Mouse (Mus musculus) gastrocnemius, postnatal 14 days (tissue): ENCODE data around the gene Vmn1r188. TPM values are rescaled to one million over a fixed set of nuclear protein-coding genes. Genes with fewer than 3 reads are reported as not detected.
"Not testable (repeated sequence)": the region's sequence is repeated elsewhere in the genome, so short reads cannot be mapped to it uniquely, and the experiment has no call there.

ENCODE experiments used
- DNase-seq: peaks from one replicate; pipeline ENCODE4 v3.0.0; 2021; ENCODE audit warnings: mixed read lengths
- intact Hi-C: fragments of 180-260 bp; cut with DNase I; formaldehyde crosslinking; loops from one replicate; pipeline ENCODE4 v1.15.1; 2025; ENCODE audit warnings: low total_unique reads
- long read RNA-seq, 2 experiments: library from polyadenylated mRNA; stranded (forward); transcript quantifications; one replicate each; pipeline ENCODE4 v2.0.0; 2021
- total RNA-seq, 2 experiments: library from RNA; stranded (reverse); gene quantifications; 2 replicates each; pipeline ENCODE4 v1.2.3; 2021

The Vmn1r188 gene
- total RNA-seq, result not detected
- long read RNA-seq, experiment 1, result 0 reads
- long read RNA-seq, experiment 2, result 0 reads

DNA sequence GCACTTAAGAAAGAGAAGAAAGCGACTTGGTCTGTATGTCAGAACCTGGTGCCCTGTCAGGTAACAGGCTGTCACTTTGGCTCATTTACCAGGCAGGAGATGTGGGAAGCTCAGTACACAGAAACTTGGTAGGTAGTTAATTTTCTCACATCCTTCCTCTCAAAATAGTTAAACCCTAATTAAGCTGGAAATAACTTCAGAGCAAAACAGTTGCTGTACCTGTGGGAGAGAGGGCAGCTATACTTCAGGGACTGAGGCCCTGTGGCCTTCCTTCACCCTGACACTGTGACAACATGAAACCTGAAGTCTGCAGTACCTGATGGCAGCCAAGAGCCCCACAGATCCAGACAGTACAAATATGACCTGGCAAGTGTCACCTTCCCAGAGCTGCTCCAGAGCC lies at the start of gene Vmn1r188:
Gene Vmn1r188, plus strand, starts transcription at position 301 of the 400 bp plus-strand sequence.
- intact Hi-C loops, DNase-seq: not testable (repeated sequence)

- intact Hi-C loops, result loop anchor here (10.0 kb wide), 1 partner anchor 210 kb away; no protein-coding TSS in a partner anchor
Measured at GRCm38 (mm10) chr13:22034443-22035266, 49.6 kb upstream of the Vmn1r188 start.

DNA sequence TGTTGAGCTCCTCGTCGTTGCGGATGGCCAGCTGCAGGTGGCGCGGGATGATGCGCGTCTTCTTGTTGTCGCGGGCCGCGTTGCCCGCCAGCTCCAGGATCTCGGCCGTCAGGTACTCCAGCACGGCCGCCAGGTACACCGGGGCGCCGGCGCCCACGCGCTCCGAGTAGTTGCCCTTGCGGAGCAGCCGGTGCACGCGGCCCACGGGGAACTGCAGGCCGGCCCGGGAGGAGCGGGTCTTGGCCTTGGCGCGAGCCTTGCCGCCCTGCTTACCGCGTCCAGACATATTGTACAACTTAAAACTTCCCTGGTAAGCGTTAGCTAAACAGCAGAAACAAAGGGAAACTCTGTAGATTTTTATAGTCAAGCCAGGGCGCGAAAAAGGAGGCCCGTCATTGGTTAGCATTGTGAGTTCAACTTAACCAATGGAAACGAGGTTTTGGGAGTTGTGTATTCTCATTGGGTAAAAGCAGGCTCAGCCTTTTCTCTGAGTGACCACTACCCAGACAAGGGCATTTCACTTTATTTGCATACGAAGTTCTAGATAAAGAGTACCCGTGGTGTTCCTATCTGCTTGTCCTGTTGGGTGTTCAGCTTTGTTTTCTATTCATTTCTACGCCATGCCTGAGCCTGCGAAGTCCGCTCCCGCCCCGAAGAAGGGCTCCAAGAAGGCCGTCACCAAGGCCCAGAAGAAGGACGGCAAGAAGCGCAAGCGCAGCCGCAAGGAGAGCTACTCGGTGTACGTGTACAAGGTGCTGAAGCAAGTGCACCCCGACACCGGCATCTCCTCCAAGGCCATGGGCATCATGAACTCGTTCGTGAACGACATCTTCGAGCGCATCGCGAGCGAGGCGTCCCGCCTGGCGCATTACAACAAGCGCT lies 48.7 kb upstream of the Vmn1r188 start, which contains the start of the genes Hist1h2ah and Hist1h2bk:
Gene Hist1h2ah, minus strand, starts transcription at position 302 of the 882 bp plus-strand sequence.
Gene Hist1h2bk, plus strand, starts transcription at position 604 of the 882 bp plus-strand sequence.
- peak; percentile 63 for DNase-seq

More at GRCm38 (mm10) chr13:22034443-22035266, 49.6 kb upstream of the Vmn1r188 start:
- no peak for DNase-seq

DNA sequence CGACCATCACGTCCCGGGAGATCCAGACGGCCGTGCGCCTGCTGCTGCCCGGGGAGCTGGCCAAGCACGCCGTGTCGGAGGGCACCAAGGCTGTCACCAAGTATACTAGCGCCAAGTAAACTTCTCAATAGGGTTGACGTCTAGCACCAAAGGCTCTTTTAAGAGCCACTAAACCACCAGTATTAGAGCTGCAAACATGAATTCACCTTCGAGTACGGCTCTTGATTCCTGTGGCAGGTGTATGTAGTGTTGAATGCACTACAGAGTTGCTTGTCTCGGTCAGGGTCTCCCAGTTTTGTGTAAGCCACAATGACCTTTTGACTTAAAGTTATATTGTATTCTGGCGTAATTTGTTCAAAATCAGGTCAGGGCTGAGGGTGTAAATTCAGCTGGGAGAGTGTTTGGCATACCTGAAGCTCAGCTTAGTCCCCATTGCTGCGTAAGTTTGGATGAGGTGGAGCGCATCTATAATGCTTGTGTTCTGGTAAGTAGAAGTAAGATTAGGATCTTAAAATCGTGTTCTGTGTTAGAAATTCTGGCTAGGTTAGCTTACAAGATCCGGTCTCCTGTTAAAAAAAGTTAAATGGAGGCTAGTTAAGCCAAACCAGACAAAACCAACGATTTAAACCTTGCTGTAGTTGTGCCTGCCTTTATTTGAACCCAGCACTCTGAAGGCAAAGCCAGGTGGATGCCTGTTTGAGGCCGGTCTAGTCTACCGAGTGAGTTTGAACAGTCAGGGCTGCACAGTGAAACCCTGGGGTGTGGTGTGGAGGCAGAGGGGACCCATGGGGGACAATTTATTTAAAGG lies 47.9 kb upstream of the Vmn1r188 start:
- DNase-seq, result no peak
- intact Hi-C loops, result loop anchor here (10.0 kb wide), 1 partner anchor 212 kb away; no protein-coding TSS in a partner anchor

More for the DNA sequence above, 48.7 kb upstream of the Vmn1r188 start, which contains the start of the genes Hist1h2ah and Hist1h2bk:
- intact Hi-C loops, result loop anchor here (10.0 kb wide), 1 partner anchor 211 kb away; no protein-coding TSS in a partner anchor

GRCm38 (mm10) chr13:22036986-22037385 lies 47.3 kb upstream of the Vmn1r188 start:
- DNase-seq, result no peak
- intact Hi-C loops, result loop anchor here (10.0 kb wide), 1 partner anchor 212 kb away; no protein-coding TSS in a partner anchor

DNA sequence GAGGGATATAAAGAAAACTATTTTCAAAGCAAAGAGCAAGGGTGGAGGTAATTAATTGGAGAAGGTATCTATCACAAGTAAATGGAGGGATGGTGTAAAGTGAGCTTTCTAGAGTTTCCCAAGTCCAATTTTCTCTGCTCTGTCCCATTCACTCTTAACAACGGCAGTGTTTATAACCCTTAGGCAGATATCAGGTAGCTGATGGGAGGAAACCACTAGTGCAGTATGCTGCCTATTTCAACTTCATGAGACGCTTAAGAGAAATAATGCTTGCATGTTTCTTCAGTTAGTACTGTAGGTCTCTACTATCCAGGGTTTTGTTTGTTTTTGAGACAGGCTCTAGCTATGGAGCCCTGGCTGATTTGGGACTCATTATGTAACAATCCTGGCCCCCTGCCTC lies 46.8 kb upstream of the Vmn1r188 start:
- intact Hi-C loops, result loop anchor here (10.0 kb wide), 1 partner anchor 213 kb away; no protein-coding TSS in a partner anchor
- no peak for DNase-seq

- DNase-seq, result no peak
- intact Hi-C loops, result loop anchor here (10.0 kb wide), 1 partner anchor 215 kb away; no protein-coding TSS in a partner anchor
Measured at GRCm38 (mm10) chr13:22039364-22039763, 44.9 kb upstream of the Vmn1r188 start.

- intact Hi-C loops, result loop anchor here (10.0 kb wide), 1 partner anchor 215 kb away; no protein-coding TSS in a partner anchor
Measured at GRCm38 (mm10) chr13:22039951-22040463, 44.2 kb upstream of the Vmn1r188 start.

DNA sequence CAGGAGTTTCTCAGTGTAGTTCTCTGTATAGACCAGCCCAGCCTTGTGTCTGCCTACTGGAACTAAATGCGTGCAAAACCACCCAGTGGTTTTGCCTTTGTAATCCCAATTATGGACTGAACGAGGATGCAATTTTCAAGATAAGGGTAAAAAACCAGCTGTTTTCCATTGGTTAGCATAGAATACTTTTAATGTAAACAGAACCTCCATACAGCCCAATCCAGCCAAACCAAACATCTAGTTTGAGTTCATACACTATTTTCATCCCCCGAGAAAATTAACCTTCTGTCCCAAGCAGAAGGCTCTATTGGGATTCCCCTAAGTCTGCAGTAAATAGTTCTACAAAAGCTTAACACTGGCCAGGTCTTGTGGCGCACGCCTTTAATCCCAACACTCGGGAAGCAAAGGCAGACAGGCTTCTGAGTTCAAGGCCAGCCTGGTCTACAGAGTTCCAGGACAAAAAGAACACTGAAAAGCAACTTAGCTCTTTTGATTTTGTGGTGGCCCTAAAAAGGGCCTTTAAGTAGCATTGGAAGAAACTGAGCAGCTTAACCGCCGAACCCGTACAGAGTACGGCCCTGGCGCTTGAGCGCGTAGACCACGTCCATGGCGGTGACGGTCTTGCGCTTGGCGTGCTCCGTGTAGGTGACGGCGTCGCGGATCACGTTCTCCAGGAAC lies 43.6 kb upstream of the Vmn1r188 start:
- intact Hi-C loops, result no loop called here
- no peak for DNase-seq

More at GRCm38 (mm10) chr13:22039951-22040463, 44.2 kb upstream of the Vmn1r188 start:
- no peak for DNase-seq

- DNase-seq, result peak; percentile 89
- intact Hi-C loops, result not testable (repeated sequence)
Measured at GRCm38 (mm10) chr13:22041142-22041536, 43.1 kb upstream of the Vmn1r188 start, which contains the start of gene Hist1h4i. Gene Hist1h4i, minus strand, starts transcription at chr13:22041362.

DNA sequence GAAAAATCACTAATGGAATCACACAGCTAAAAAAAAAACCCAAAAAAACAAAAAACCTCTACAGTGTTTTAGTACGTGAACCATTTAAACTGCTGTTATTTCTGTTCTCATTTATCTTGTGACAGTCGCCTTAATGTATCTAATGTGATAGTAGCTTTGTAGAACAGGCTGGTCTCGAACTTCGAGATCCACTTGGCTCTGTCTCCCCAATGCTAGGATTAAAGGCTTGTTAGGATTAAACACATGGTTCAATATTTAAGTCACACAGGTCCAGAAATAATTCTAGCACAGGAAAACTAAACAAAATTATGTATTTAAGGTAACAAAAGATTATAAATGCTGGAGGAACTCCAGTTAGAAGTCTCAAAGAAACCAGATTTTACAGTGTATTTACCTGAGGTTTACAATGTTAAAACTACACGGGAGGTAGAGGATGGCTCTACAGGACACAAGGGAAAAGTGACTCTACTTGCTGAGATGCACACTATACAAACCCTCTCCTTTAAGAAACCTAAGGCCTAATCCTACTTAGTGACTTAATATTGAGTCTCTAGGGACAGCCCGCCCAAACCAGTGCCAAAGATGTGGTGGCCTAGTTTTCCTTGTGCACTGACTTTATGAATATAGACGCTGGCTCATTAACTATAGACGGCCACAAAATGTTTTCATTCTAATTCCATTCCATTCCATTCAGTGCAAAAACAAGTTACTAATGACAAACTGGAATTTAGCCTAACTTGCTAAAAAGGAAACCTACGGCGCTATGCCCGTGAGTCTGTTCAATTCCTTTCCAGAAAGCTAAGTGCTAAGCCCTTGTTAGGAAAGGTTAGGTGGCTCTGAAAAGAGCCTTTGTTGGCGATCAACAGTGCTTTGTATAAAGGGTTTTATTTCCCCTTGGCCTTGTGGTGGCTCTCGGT lies 42.3 kb upstream of the Vmn1r188 start:
- no peak for DNase-seq
- intact Hi-C loops, result no loop called here

GRCm38 (mm10) chr13:22042568-22043502 lies 41.4 kb upstream of the Vmn1r188 start, which contains the start of the genes Hist1h2ag and Hist1h2bj:
Gene Hist1h2ag, minus strand, starts transcription at chr13:22042944.
Gene Hist1h2bj, plus strand, starts transcription at chr13:22043214.
- peak; percentile 59 for DNase-seq
- intact Hi-C loops, result not testable (repeated sequence)

DNA sequence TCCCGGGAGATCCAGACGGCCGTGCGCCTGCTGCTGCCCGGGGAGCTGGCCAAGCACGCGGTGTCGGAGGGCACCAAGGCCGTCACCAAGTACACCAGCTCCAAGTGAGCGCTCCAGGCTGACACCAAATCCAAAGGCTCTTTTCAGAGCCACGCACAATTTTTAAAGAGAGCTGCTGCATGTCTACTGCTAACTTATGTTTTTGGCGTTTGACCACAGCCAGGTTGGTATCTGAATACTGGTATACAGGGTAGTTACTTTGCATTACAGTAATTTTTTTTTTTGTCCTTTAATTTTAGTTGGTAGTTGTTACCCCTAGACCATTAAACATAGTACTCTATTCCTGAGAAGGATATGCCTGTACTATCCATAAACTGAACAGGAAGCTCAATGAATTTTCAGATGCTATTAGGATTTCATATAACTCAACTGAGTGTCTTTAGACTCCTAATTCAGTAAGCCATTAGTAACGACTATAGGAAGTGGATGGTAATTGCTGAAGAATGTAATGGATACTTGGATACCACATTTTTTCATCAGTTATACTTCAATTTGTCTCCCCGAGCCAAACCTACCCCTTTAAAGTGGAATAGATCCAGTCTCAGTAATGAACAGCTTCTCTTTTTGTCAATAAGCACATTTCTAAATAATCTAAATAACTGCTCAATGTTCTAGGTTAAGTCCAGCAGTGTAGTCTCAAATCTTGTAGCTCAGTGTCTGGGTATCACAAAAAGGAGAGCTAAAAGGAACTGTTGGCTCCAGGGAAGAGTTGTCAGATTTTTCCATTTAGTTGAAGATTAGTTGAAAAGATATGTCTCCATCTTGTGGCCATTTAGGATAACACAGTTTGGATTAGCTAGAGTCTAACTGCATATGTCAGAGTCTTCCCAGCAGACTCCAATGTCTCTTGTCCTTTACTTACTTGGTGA lies 40.5 kb upstream of the Vmn1r188 start:
- intact Hi-C loops, result no loop called here
- no peak for DNase-seq

DNA sequence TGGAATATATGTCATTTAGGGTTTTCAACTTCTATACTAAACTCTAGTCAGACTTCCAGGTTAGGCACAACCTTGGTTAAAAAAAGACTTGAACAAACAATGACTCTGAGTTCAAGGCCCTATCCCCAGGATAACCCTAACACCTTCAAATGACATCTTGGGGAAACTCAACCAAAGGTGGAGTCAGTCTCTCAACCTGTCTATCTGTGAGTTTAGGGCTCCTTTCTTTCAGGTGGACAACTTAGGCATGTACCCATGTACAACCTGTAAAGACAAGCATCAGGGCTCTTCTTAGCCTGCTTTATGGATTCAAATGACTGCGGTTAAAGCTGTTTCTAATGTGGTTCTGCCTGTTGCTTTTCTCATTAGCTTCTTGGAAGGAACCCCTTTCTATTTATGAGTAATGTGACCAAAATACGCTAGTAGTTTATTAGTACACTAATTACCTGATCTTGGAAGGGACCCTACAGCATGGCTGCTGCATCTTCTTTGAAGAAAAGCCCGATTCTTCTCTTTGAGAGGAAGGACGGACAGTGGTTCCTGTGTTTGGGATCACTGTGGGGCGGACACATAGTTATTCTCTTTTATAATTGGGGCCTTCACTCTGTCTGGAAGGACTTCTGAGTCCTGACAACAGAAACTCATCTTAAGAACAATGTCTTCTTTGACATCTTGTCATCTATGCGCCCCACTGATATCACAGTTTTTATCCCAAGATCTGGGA lies 39.6 kb upstream of the Vmn1r188 start:
- intact Hi-C loops, result no loop called here

More for the DNA sequence above, 39.6 kb upstream of the Vmn1r188 start:
- DNase-seq, result no peak
